Mouse (Mus musculus) megakaryocyte-erythroid progenitor cell, adult 5-6 weeks (primary cell): ENCODE results near the gene Speg. TPM values are rescaled to one million over a fixed set of nuclear protein-coding genes. Genes with fewer than 3 reads are reported as not detected.

Experiments used
- ATAC-seq: replicated peaks from 2 replicates; pipeline ENCODE4 v1.8.0; 2016; ENCODE audit warnings: mild to moderate bottlenecking, inconsistent platforms; ENCODE audit not compliant: severe bottlenecking, poor library complexity, low FRiP score, low TSS enrichment
- total RNA-seq, 2 experiments: library from RNA; stranded (forward) in 1 of 2; stranded (reverse) in 1 of 2; fragments of 200-1000, 215-1000 nt in 1 of 2; fragments of >200 nt in 1 of 2; fragmentation: Nextera tagmentation in 1 of 2; gene quantifications; 2 replicates each; pipeline ENCODE4 v1.2.3; 2014 to 2017

Gene Speg
- total RNA-seq, 2 experiments from 2014 or later: not detected

- ATAC-seq: peak; percentile 80
These were observed 75.4 kb downstream of the Speg start, which contains the start of gene Asic4 for GRCm38 (mm10) chr1:75450314-75451005. TSS of gene Asic4 (plus strand) at chr1:75450436.

DNA sequence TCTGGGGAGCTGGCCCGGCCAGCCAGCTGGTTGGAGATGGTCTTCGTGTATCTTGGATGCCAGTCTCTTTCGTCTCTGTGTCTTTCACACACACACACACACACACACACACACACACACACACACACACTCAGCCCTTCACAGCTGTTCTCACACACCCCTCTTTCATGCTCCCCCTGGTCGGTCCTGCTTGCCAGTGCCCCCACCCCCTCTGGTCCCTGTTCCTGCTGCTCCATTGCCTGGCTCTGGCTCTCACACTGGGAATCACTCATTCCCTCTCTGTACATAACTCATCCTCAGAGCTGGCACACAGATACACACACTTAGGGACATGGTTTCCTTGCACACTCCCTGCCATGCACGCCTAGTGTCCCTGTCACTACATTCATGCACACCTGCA is 76.8 kb downstream of the Speg start:
- ATAC-seq: no peak

GRCm38 (mm10) chr1:75455433-75455832 is 80.3 kb downstream of the Speg start:
- no peak for ATAC-seq

GRCm38 (mm10) chr1:75455948-75456347 is 80.9 kb downstream of the Speg start:
- no peak for ATAC-seq

GRCm38 (mm10) chr1:75456746-75457564 is 81.9 kb downstream of the Speg start:
- ATAC-seq: 0 out of 2 replicates have a peak, but pooled peaks have one; percentile 22

GRCm38 (mm10) chr1:75457710-75458024 is 82.6 kb downstream of the Speg start:
- ATAC-seq: no peak

DNA sequence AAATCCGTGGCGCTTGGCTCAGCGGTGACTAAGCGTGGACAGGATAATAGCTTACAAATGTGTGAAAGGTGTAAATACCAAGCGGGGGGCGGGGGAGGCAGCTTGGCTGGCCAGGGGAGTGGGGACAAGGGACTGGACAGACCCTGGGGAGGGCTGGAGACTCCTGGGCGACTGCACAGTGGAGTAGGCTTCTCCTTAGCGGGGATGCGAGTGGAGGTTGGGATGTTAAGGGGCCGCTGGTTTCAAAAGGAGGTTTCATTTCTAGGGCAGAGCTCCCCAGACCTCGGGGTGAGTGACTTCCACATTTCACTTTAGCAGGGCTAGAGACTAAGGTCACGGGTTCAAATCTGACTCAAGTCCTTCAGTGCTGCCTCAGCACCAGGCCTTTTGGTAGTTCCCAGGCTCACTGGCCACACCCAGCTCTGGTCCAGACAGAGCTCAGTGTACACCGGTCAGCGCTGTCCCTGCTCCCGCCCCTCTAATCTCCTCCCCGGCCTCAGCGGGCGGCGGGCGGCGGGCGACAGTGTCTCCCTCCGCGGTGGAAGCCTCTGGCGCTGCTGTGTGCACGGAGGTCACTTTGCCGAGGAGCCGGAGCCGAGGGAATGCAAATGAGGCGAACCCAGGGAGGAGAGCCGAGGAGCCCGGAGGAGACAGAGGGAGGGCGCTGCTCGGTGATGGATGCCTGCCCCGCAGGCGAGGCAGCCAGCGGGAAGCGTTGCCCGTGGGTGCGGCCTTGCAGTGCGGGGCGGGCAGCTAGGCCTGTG is 83.1 kb downstream of the Speg start:
- ATAC-seq: 0 out of 2 replicates have a peak, but pooled peaks have one; percentile 26

GRCm38 (mm10) chr1:75458789-75459684 is 83.9 kb downstream of the Speg start:
- no peak for ATAC-seq

DNA sequence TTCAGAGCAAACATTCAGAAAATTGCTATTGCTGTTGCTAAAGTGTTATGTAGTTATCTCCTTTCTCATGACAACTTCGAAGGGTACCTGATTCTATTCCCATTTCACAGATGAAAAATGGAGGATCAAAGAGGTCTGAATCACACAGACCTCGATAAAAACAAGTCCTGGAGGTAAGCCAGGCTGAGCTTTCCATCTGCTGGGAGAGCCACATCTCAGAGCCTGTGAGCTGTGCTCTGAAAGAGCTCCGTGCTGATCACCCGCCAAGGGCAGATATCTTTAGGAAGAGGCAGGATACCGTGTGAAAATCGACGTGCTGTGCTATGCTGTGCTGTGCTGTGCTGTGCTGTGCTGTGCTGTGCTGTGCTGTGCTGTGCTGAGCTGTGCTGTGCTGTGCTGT is 85.2 kb downstream of the Speg start:
- no peak for ATAC-seq

- peak; percentile 60 for ATAC-seq
These were observed 87.5 kb downstream of the Speg start for GRCm38 (mm10) chr1:75462636-75463035.

GRCm38 (mm10) chr1:75463652-75464204 is 88.6 kb downstream of the Speg start:
- peak; percentile 81 for ATAC-seq

GRCm38 (mm10) chr1:75467215-75467927 is 92.3 kb downstream of the Speg start:
- ATAC-seq: peak; percentile 61

DNA sequence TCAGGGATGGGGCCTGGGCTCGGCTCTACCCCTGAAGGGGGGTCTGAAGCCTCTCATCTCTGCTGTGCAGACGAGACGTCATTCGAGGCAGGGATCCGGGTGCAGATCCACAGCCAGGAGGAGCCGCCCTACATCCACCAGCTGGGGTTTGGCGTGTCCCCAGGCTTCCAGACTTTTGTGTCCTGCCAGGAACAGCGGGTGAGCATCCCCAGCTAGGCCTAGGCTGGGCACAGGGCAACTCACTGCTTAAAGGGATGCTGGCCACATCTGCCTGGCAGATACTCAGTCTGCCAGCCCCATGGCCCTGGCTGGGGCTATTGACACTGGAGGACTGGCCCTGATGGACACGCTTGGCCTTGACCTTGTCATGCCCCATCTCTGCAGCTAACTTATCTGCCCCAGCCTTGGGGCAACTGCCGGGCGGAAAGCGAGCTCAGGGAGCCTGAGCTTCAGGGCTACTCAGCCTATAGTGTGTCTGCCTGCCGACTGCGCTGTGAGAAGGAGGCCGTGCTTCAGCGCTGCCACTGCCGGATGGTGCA is 94.3 kb downstream of the Speg start:
- no peak for ATAC-seq

DNA sequence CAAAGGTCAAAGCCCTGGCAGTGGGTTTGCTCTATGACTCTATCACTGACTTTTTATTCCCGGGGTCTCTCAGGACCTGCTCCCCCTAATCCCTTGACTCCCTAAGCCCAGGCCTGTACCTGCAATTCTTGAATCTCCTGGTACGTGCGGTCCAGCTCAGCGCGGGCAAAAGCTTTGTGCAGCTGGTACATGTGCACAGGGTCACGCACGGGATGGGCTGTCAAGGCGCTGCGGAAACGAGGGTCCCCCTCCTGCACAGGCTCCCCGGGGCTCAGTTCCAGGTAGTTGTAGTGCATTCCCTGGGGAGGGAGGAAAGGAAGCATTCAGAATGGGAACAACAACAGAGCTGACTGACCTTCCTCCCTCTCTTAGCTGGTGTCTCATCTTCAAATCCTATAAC is 101.3 kb downstream of the Speg start:
- ATAC-seq: no peak

GRCm38 (mm10) chr1:75477264-75477965 is 102.3 kb downstream of the Speg start:
- ATAC-seq: peak; percentile 49

- ATAC-seq: no peak
These were observed 102.8 kb downstream of the Speg start for GRCm38 (mm10) chr1:75477966-75478290.

DNA sequence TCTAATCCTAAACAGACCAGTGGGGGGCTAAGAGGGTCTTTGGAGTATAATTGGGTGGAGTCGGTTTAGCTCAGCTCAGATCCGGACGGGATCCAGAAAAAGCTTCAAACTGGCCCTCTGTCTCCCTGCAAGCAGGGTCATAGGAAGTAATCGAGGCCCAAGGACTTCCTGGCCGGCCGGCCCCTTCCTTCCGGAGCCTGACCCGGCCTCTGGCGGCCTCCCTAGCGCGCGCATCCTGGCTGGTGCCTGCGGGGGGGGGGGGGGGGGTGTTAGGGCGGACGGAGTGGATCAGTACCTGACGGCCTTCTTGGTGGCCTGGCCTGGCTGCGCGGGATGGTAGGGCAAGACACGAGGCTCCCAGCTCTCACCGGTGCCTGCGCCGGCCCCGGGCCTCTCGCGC is 103.4 kb downstream of the Speg start:
- no peak for ATAC-seq
